Mouse (Mus musculus) left cerebral cortex, postnatal 4 days (tissue): ENCODE data around the gene Ccdc106. TPM values are rescaled to one million over a fixed set of nuclear protein-coding genes. Genes with fewer than 3 reads are reported as not detected.
"Not testable (repeated sequence)": the region's sequence is repeated elsewhere in the genome, so short reads cannot be mapped to it uniquely, and the experiment has no call there.

Source experiments
- DNase-seq: peaks from one replicate; pipeline ENCODE4 v3.0.0-alpha.2; 2022
- intact Hi-C: fragments of 180-260 bp; cut with DNase I; formaldehyde crosslinking; loops from one replicate; pipeline ENCODE4 v1.15.1; 2025
- total RNA-seq, 2 experiments: library from RNA; stranded (reverse); gene quantifications; 2 replicates each; pipeline ENCODE4 v1.2.3; 2021

Gene Ccdc106
- 10 to 100 TPM; 50.4 to 61.6 TPM for total RNA-seq

DNA sequence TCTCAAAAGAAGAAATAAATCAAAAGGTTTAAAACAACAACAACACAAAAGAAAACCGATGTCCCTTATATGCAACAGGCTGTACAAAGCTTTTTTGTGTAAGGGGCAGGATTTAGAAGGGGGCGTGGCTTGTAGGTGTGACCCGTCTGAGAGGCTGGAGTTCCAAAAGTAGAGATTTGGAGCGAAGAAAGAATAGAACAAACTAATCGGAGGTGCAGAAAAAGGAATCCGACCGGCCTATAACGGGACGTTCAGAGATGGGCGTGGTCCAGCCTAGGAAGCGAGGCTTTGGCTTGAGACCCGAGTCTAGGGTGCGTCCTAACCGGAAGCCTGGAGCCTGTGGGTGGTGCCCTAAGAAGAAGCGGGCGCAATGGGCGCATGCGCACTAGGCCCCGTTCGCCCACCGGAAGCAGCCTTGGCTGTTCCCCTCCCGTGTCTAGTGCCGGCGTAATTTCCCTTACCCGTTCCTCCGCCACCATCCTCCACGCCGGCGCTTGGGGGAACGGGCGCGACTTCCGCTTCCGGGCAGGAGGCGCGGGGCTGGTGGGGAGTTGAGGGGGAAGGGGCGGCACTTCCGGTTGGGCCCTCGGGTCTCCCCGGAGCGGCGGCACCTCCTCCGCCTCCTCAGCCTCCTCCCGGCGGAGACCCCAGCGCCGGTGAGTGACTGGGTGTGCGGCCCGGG, at the start of gene Ccdc106, which contains the start of gene Zfp865:
Gene Ccdc106 (plus strand): TSS at position 554 of the 682 bp plus-strand sequence.
Gene Zfp865 (plus strand): TSS at position 377 of the 682 bp plus-strand sequence.
- intact Hi-C loops: loop anchor here (5.0 kb wide), 1 partner anchor 32 kb away; the partner anchor contains the start of gene Zfp580
- peak; percentile 99 for DNase-seq

DNA sequence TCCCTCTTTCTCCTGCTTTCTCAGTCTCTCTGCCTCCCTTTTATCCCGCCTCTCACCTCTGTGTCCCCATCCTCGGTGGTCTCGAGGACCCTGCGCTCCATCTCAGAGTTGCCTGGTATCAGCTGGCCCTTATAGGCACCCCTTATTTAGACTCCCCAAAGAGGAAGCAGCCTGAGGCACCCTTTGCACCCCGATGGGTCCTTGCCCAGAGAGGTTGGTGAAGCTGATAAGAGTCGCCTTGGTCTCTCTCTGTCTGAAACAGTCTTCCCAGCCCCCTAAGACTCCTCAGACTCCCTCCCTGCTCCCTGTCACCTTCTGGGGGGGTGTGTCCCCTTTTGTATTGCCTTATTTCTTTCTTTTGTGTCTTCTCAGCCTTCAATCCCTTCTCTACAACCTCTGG, 49.3 kb upstream of the Ccdc106 start, which contains the start of gene Sbk3:
Gene Sbk3 (minus strand): TSS at position 101 of the 400 bp plus-strand sequence.
- intact Hi-C loops: no loop called here
- DNase-seq: no peak

- no peak for DNase-seq
- intact Hi-C loops: no loop called here
Measured at GRCm38 (mm10) chr7:4971710-4972109, 48.6 kb upstream of the Ccdc106 start.

DNA sequence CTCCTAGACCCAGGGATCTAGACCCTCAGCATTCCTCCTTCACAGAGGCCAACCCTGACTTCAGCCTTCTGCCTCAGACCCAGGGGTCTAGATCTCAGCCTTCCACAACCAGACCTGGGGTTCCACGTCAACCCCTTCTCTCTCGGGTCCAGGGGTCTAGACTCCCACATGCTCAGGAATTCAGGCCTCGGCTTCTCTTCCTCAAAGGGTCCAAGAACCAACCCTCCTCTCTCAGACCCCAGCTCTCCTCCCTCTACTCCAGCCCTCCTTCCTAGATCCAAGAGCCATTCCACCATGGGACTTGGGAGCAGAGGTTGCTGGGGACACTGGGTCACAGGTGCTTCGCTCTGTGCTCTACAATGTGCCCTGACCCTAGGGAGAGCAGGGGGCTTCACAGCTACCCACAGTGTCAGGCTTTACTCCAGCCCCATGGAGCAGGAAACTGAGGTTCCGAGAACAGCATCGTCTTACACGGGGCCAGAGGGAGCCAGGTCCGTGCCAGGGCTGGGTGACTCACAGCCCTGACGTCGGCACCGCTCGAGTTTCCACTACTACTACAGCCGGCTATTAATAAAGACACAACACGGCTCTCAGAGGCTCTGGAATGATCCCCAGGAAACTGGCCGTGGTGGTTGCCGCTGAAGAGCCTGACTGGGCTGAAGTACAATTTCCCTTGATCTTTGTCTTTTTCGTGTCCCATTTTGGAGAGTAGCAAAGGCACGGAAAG, 47.9 kb upstream of the Ccdc106 start:
- intact Hi-C loops: no loop called here
- DNase-seq: no peak

DNA sequence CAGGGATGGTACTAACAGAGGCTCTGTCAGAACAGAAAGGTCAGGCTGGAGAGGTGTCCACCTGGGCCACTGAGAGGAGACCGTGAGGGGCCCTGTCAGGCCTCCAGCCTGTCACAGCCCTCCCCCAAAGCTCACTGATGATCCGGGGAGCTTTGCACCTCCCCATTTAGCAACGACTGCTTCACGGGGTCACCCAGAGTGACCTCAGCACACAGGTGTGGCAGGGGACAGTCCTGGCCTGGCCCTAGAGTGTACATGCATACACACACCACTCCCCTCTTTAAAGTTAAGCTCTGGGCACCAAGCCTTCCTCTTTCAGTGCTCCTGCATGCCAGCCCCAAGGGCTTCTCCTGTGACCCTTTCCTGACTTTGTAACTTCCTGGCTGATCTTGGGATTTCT, 44.9 kb upstream of the Ccdc106 start:
- intact Hi-C loops: no loop called here
- DNase-seq: no peak

- no peak for DNase-seq
Measured at GRCm38 (mm10) chr7:4976832-4977231, 43.5 kb upstream of the Ccdc106 start.

GRCm38 (mm10) chr7:4988250-4988649, 32.1 kb upstream of the Ccdc106 start:
- intact Hi-C loops: no loop called here
- DNase-seq: no peak

More at GRCm38 (mm10) chr7:4976832-4977231, 43.5 kb upstream of the Ccdc106 start:
- intact Hi-C loops: no loop called here

DNA sequence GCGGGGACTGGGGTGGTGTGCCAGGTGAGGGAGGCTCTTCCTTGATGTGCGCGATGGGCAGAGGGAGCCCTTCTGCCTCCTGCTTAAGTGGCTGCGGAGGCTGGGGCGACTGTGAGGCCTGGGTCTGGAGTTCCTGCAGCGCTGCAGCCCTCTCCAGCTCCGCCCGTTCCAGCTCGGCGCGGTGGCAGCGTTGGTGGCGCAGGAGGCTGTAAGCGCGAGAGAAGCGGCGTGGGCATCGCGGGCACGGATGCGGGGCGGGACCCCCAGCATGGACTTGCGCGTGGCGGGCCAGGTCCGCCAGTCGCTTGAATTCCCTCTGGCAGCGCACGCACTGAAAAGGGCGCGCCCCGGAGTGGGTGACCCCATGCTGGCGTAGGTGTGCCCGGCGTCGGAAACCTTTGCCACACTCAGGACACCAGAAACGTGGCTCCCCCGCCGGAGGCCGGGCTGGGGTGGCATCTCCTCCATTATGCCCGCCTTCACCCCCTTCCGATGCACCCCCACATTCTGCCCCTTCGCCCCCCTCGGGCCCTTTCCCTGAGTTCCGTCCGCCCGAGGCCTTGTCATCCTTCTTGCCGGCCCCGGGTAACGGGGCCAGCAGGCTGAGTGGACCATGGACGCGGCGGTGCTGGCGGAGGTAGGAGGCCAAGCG, 26.9 kb upstream of the Ccdc106 start:
- intact Hi-C loops: no loop called here
- DNase-seq: peak; percentile 17

- intact Hi-C loops: no loop called here
- peak; percentile 13 for DNase-seq
Measured at GRCm38 (mm10) chr7:4993999-4994788, 26.2 kb upstream of the Ccdc106 start.

DNA sequence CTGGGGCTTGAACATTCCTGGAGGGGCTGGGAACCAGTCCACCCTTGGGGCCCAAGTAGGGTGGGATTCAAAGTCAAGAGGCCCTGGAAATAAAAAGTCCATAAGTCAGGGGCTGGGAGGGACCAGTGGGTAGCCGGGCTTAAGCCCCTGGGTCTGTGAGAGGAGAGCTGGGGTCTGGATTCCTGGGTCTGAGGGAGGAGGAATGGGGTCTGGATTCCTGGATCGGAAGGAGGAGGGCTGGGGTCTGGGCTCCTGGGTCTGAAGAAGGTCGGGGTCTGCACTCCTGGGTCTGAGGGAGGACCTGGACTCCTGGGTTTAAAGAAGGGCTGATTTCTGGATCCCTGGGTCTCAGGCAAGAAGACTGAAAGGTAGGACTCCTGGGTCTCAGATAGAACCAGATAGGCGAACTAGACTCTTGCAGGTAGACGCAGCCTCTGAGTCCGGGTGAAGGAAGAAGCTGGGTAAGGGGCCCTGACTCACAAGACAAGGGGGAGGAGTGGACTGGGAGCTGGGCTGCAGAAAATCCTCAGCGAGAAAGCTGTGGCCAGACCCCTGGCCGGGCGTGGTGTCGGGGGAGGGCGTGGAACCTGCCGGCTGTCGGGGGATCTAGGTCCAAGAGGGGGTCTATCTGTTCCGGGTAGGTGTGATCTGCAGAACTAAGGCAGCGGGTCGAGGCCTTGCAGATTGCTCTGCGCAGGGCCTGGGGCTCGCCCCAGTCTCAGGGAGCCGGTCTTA, 24.9 kb upstream of the Ccdc106 start:
- intact Hi-C loops: no loop called here
- no peak for DNase-seq

GRCm38 (mm10) chr7:4996003-4996895, 24.1 kb upstream of the Ccdc106 start, which contains the start of gene Zfp579:
TSS of gene Zfp579 (minus strand) at chr7:4996158.
- DNase-seq: peak; percentile 96
- intact Hi-C loops: no loop called here

DNA sequence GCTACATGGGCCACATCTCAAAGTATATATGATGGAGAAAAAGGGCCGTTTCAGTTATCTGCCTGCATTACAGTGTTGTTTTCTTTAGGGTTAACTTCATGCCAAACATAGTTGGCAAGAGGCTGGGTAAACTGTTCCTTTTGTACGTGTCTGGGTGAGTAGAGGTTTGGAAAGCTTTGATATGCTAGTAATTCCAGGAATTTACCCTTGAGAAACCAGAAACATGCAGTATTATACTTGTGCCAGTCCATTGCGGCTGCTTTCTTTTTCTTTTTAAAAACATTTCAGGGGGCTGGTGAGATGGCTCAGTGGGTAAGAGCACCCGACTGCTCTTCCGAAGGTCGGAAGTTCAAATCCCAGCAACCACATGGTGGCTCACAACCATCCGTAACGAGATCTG, 23.4 kb upstream of the Ccdc106 start:
- no peak for DNase-seq
- intact Hi-C loops: no loop called here

- no peak for DNase-seq
- intact Hi-C loops: no loop called here
Measured at GRCm38 (mm10) chr7:4999876-5000275, 20.5 kb upstream of the Ccdc106 start.

GRCm38 (mm10) chr7:5002876-5003275, 17.5 kb upstream of the Ccdc106 start:
- DNase-seq, intact Hi-C loops: not testable (repeated sequence)

- intact Hi-C loops: no loop called here
- no peak for DNase-seq
Measured at GRCm38 (mm10) chr7:5008229-5008628, 12.1 kb upstream of the Ccdc106 start.

DNA sequence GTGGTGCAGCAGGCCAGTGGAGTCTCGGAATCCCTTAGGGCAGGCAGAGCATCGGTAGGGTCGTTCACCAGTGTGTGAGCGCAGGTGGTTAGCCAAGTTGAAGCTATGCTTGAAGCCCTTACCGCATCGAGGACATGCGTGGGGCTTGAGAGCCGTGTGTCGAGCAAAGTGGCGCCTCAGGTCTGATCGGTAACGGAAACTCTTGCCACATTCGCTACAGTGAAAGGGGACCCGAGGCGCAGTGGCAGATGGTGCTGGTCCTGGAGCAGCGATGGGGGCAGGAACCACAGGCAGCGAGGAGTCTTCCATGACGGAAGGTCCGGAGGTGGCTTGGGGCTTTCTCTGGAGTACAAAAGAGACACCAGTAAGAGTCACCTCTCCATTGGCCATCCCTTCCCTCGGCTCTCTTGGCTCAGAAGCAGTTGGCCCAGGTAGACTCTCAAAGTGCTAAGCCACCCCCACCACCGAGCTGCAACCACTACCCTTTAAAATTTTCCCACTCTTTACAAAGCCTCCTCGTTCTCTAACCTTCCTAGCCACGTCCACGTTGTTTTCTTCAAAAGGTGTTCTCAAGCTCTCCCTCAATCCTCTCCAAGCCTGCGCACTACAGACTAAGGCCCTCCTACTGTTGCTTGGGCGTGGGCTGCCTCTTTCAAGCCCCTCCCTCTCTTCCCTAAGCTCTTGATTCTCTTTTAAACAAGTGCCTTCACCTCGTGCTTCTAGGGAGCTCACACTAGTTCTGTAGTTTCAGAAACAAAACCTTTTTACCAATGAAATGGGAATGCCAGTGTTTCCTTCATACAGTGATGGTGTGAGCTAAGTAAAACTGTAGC, 7.5 kb upstream of the Ccdc106 start:
- DNase-seq: no peak
- intact Hi-C loops: no loop called here

DNA sequence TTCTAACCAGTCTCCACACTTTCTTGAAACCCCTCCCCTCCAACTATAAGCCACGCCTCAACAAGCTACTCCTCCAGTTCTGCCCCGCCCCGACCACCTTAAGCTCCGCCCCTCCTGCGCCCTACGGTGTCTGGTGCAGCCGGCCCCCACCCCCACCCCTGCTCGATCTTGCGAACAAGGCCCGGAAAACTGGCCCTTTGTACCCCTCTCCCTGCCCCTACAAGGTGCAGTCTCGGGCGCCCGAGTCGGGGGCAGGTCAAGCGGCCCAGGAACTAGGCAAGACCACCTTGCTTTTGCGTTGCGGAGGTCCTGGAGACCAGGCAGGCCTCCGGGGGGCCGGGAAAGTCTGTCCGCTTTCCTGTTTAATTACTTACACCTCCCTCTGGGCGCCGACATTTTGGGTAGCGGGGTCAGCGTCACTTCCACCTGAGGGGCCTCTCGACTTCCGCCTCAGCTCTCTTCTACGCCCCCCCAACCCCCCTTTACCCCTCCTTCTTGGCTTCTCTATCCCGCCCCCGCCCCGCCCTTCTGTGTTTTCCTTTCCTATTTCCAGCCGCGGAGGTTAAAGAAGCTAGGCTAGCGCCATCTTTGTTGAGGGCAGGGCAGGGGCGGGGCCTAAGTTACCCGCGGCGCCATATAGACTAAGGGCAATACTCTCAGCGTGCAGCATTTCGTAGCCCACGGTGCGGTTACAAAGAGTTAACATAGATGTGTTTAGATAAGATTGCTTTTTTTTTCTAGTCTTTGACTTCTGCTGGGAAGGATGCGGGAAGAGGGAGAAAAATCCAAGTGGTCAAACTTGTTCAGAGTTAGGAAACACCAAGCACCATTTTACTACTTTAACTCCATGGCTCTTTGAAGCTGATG, 5.9 kb upstream of the Ccdc106 start, which contains the start of the genes Zfp524 and Fiz1:
Gene Zfp524 (plus strand): TSS at position 165 of the 867 bp plus-strand sequence.
Gene Fiz1 (minus strand): TSS at position 447 of the 867 bp plus-strand sequence.
- intact Hi-C loops: loop anchor here (5.0 kb wide), 1 partner anchor 38 kb away; the partner anchor contains the start of gene Zfp580
- peak; percentile 97 for DNase-seq
